Comparison of ENCODE assay signal across 7 mouse cellular contexts in genomic region chr10:75561071-75561654, GRCm38 (mm10). TPM values are rescaled to one million over a fixed set of nuclear protein-coding genes. Genes with fewer than 3 reads are reported as not detected.
DNase-seq lines count a peak whose midpoint lies in the region; ATAC-seq lines count a peak whose summit lies in the region.

Gene Ggt1 (plus strand): TSS chr10:75561604.

- no peaks in the 10 kb centered on the region for H3K9me3 ChIP-seq in liver, embryonic 11.5 days (ENCODE audit: control insufficient read depth, low read length)
- H3K9me3 ChIP-seq in forebrain, embryonic 10.5 days, result no peaks in the 10 kb centered on the region
- H3K9me3 ChIP-seq in intestine, embryonic 16.5 days (ENCODE audit: control insufficient read depth, low read length), result no peaks in the 10 kb centered on the region
- H3K9me3 ChIP-seq in neural tube, embryonic 14.5 days (ENCODE audit: control insufficient read depth, low read length), result no peaks in the 10 kb centered on the region

- H3K4me1 ChIP-seq in liver, embryonic 11.5 days (replicated peaks; ENCODE audit: control insufficient read depth, insufficient read depth, low read length), result peaks cover 19% of the 10 kb centered on the region
- peaks cover 45% of the 10 kb centered on the region for H3K4me1 ChIP-seq in forebrain, embryonic 10.5 days
- peaks cover 24% of the 10 kb centered on the region for H3K4me1 ChIP-seq in intestine, embryonic 16.5 days (ENCODE audit: control insufficient read depth, insufficient read depth, low read length)
- peaks cover 22% of the 10 kb centered on the region for H3K4me1 ChIP-seq in neural tube, embryonic 14.5 days (ENCODE audit: control insufficient read depth, insufficient read depth, low read length)

- ATAC-seq in liver, embryonic 11.5 days (replicated peaks; ENCODE audit: low FRiP score), result no peak
- ATAC-seq in intestine, embryonic 16.5 days, result no peak
- ATAC-seq in neural tube, embryonic 14.5 days (ENCODE audit: low read depth), result no peak

- WGBS in liver, embryonic 11.5 days, result 50% methylated on average over 10 of the region's 10 CpGs
- 43% methylated on average over 10 of the region's 10 CpGs for WGBS in forebrain, embryonic 10.5 days
- 62% methylated on average over 10 of the region's 10 CpGs for WGBS in intestine, embryonic 16.5 days
- WGBS in neural tube, embryonic 14.5 days, result 57% methylated on average over 10 of the region's 10 CpGs

- no peak for DNase-seq in liver, embryonic 11.5 days (ENCODE audit: low spot score)
- DNase-seq in liver, result no peak
- no peak for DNase-seq in forebrain, embryonic 10.5 days (ENCODE audit: extremely low spot score, low spot score)
- DNase-seq in ovary, adult 18-20 months (ENCODE audit: low spot score), result no peak
- DNase-seq in left cerebral cortex, adult 11 months (ENCODE audit: low spot score), result no peak

- peak within 1 kb of the TSS; percentile 56; the same call in 1 of the 2 replicates for H3K4me3 ChIP-seq in liver, embryonic 11.5 days (ENCODE audit: low read depth, low read length)
- peak within 1 kb of the TSS; percentile 74 for H3K4me3 ChIP-seq in forebrain, embryonic 10.5 days
- H3K4me3 ChIP-seq in intestine, embryonic 16.5 days (ENCODE audit: low read length), result peak within 1 kb of the TSS; percentile 68; the same call in 1 of the 2 replicates
- H3K4me3 ChIP-seq in neural tube, embryonic 14.5 days (ENCODE audit: low read depth, low read length), result peak within 1 kb of the TSS; percentile 68

- H3K4me2 ChIP-seq in liver, embryonic 11.5 days, result peak within 1 kb of the TSS; percentile 85
- peak within 1 kb of the TSS; percentile 99 for H3K4me2 ChIP-seq in intestine, embryonic 16.5 days (ENCODE audit: low read depth, low read length)
- H3K4me2 ChIP-seq in neural tube, embryonic 14.5 days (ENCODE audit: low read depth, low read length), result peak within 1 kb of the TSS; percentile 90

- H3K27me3 ChIP-seq in liver, embryonic 11.5 days (replicated peaks; ENCODE audit: control insufficient read depth, insufficient read depth, low read length), result peaks cover 45% of the 10 kb centered on the region
- H3K27me3 ChIP-seq in forebrain, embryonic 10.5 days (ENCODE audit: poor library complexity, severe bottlenecking), result peaks cover 88% of the 10 kb centered on the region
- H3K27me3 ChIP-seq in intestine, embryonic 16.5 days (replicated peaks; ENCODE audit: control insufficient read depth, insufficient read depth, low read length), result peaks cover 21% of the 10 kb centered on the region
- no peaks in the 10 kb centered on the region for H3K27me3 ChIP-seq in neural tube, embryonic 14.5 days (ENCODE audit: control insufficient read depth, insufficient read depth, low read length)

- H3K36me3 ChIP-seq in liver, embryonic 11.5 days (ENCODE audit: control insufficient read depth, insufficient read depth, low read length), result no peaks in the 10 kb centered on the region
- no peaks in the 10 kb centered on the region for H3K36me3 ChIP-seq in forebrain, embryonic 10.5 days (replicated peaks)
- no peaks in the 10 kb centered on the region for H3K36me3 ChIP-seq in intestine, embryonic 16.5 days (ENCODE audit: control insufficient read depth, insufficient read depth, low read length)
- H3K36me3 ChIP-seq in neural tube, embryonic 14.5 days (ENCODE audit: control insufficient read depth, insufficient read depth, low read length), result no peaks in the 10 kb centered on the region; the same call in 1 of the 2 replicates

- no peak within 1 kb of the TSS for H3K9ac ChIP-seq in liver, embryonic 11.5 days (ENCODE audit: low read depth, low read length)
- no peak within 1 kb of the TSS for H3K9ac ChIP-seq in intestine, embryonic 16.5 days (ENCODE audit: low read depth, low read length)
- peak within 1 kb of the TSS; percentile 93 for H3K9ac ChIP-seq in neural tube, embryonic 14.5 days (replicated peaks; ENCODE audit: low read depth, low read length)

- no peak within 1 kb of the TSS for H3K27ac ChIP-seq in liver, embryonic 11.5 days (ENCODE audit: low read depth, low read length)
- 0 out of 2 replicates have a peak within 1 kb of the TSS, but pooled peaks have one; percentile 85 for H3K27ac ChIP-seq in forebrain, embryonic 10.5 days
- no peak within 1 kb of the TSS for H3K27ac ChIP-seq in intestine, embryonic 16.5 days (ENCODE audit: low read length)
- H3K27ac ChIP-seq in neural tube, embryonic 14.5 days (ENCODE audit: low read depth, low read length), result peak within 1 kb of the TSS; percentile 96

RNA-seq across cellular contexts. Expression of gene Ggt1, which starts in this region (rescaled TPM):
- polyA plus RNA-seq in liver, embryonic 11.5 days (2014; fragmentation: Nextera tagmentation; extraction: Ambion mirVana), result 4.2 and 4.9 TPM in 2 replicates
- polyA plus RNA-seq in forebrain, embryonic 10.5 days (2016; fragmentation: Nextera tagmentation; extraction: Ambion mirVana), result 1.6 and 2.3 TPM in 2 replicates
- 115 and 144 TPM in 2 replicates for polyA plus RNA-seq in intestine, embryonic 16.5 days (2015; fragmentation: Nextera tagmentation; extraction: Ambion mirVana)
- polyA plus RNA-seq in neural tube, embryonic 14.5 days (2014; fragmentation: Nextera tagmentation; extraction: Ambion mirVana), result 0.85 and 1.5 TPM in 2 replicates

Comparison
In these comparisons a context has a peak if more than half of its experiments do, and no peak if none do; other contexts are left out.
1. RNA of gene Ggt1 (polyA plus RNA-seq): 115 to 144 TPM in intestine, embryonic 16.5 days; 4.2 to 4.9 TPM in liver, embryonic 11.5 days, 1.6 to 2.3 TPM in forebrain, embryonic 10.5 days and 0.85 to 1.5 TPM in neural tube, embryonic 14.5 days; every median in the first group is over 10 times any median in the second.
2. H3K27ac ChIP-seq: peak in forebrain, embryonic 10.5 days (single experiment) and neural tube, embryonic 14.5 days (single experiment); none in liver, embryonic 11.5 days (single experiment) and intestine, embryonic 16.5 days (single experiment).
3. Peak in every context shown above with its lines, with median percentiles within 50 percentile points of each other: H3K4me2 ChIP-seq and H3K4me3 ChIP-seq.